In the genomic region with DNA sequence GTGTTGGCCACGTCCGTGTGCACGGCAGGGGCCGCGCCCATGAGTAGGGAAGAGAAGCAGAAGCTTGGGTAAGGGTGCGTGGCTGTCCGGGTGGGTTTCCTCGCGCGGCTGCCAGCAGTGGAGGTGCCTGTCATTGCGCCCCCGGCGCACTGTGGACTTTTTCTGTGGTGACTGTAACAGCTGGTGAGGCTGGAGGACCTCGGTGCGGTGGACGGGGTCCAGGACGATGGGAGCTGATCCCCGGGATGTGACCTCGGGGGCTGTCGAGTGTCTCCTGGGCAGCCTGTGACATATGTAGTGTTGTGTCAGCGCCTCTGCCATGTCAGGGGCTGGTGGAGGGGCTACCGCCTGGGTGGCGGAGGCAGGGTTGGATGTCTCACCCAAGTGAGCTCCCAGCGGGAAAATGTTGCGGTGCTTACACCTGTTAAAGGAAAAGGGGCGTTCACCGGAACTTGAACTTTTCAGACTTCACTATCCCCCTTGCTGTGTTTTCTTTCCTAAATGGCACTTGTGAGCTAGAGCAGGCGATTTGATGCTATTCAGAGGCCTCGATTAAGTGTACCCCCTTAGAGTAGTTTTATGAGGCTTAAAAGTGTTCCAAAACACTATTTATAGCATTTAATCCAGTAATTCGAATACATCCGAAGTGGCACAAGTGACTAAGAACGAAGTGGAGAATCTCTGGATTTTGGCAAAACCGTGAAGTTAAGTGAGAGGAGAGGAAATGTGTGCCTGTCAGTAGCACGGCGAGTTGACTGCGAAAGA, we compare ENCODE assay signal across 8 mouse cellular contexts. TPM values are rescaled to one million over a fixed set of nuclear protein-coding genes. Genes with fewer than 3 reads are reported as not detected.
A peak's percentile ranks its signal among the peaks of the same experiment; 100 is the strongest.
DNase-seq lines count a peak whose midpoint lies in the region; ATAC-seq and TF ChIP-seq lines count a peak whose summit lies in the region.

No protein-coding gene starts in this region.

- intact Hi-C loops in heart, postnatal 14 days (cut with DNase I), result no loop called here

- H3K9ac ChIP-seq in heart, embryonic 12.5 days, result peak overlapping the region; percentile 89
- peak overlapping the region; percentile 89 for H3K9ac ChIP-seq in heart, embryonic 16.5 days (ENCODE audit: low read length)
- peak overlapping the region; percentile 96 for H3K9ac ChIP-seq in liver, embryonic 16.5 days (ENCODE audit: low read depth, low read length)

- H3K27me3 ChIP-seq in heart, embryonic 12.5 days (replicated peaks), result no peaks in the 10 kb centered on the region
- H3K27me3 ChIP-seq in E14TG2a.4 (ENCODE audit: insufficient read depth, low read length), result no peaks in the 10 kb centered on the region
- H3K27me3 ChIP-seq in heart, embryonic 16.5 days (ENCODE audit: control insufficient read depth, insufficient read depth, low read length), result no peaks in the 10 kb centered on the region
- H3K27me3 ChIP-seq in liver, embryonic 16.5 days (ENCODE audit: control insufficient read depth, insufficient read depth, low read depth, low read length), result no peaks in the 10 kb centered on the region

- WGBS in heart, embryonic 12.5 days, result 4% methylated on average over 36 of the region's 36 CpGs
- 3% methylated on average over 36 of the region's 36 CpGs for WGBS in heart, embryonic 16.5 days
- 2% methylated on average over 36 of the region's 36 CpGs for WGBS in liver, embryonic 16.5 days (ENCODE audit: insufficient replicate concordance)

- TF ChIP-seq CTCF in E14TG2a.4 (conservative IDR thresholded peaks at IDR 0.05; ENCODE audit: low read length), result no peak

- H3K36me3 ChIP-seq in heart, embryonic 12.5 days, result peaks cover 7% of the 10 kb centered on the region; the same call in 1 of the 2 replicates
- peaks cover 9% of the 10 kb centered on the region for H3K36me3 ChIP-seq in E14TG2a.4 (ENCODE audit: insufficient read depth, low read length)
- peaks cover 3% of the 10 kb centered on the region; the same call in 1 of the 2 replicates for H3K36me3 ChIP-seq in heart, embryonic 16.5 days (ENCODE audit: control insufficient read depth, insufficient read depth)
- H3K36me3 ChIP-seq in liver, embryonic 16.5 days (ENCODE audit: control insufficient read depth, insufficient read depth), result no peaks in the 10 kb centered on the region; the same call in 1 of the 2 replicates

- peak overlapping the region; percentile 88 for H3K4me2 ChIP-seq in heart, embryonic 12.5 days
- H3K4me2 ChIP-seq in heart, embryonic 16.5 days (ENCODE audit: low read depth, low read length), result peak overlapping the region; percentile 89
- H3K4me2 ChIP-seq in liver, embryonic 16.5 days (ENCODE audit: low read depth, low read length), result peak overlapping the region; percentile 97

- peaks cover 9% of the 10 kb centered on the region for H3K4me1 ChIP-seq in heart, embryonic 12.5 days (replicated peaks)
- peaks cover 27% of the 10 kb centered on the region for H3K4me1 ChIP-seq in E14TG2a.4 (replicated peaks; ENCODE audit: low read depth, low read length)
- H3K4me1 ChIP-seq in heart, embryonic 16.5 days (ENCODE audit: control insufficient read depth, insufficient read depth, low read length), result peaks cover 17% of the 10 kb centered on the region
- H3K4me1 ChIP-seq in liver, embryonic 16.5 days (ENCODE audit: control insufficient read depth, low read depth, low read length), result peaks cover 28% of the 10 kb centered on the region

- peak; percentile 24 for ATAC-seq in heart, embryonic 12.5 days (ENCODE audit: insufficient number of reproducible peaks, low FRiP score)
- ATAC-seq in heart, embryonic 16.5 days (replicated peaks; ENCODE audit: extremely low read depth, insufficient read depth, low FRiP score), result no peak
- no peak for ATAC-seq in liver, embryonic 16.5 days (ENCODE audit: low read depth)

- H3K4me3 ChIP-seq in heart, embryonic 12.5 days, result peak overlapping the region; percentile 89
- peak overlapping the region; percentile 98 for H3K4me3 ChIP-seq in E14TG2a.4 (replicated peaks; ENCODE audit: low read length)
- H3K4me3 ChIP-seq in heart, embryonic 16.5 days (ENCODE audit: low read length), result peak overlapping the region; percentile 84
- H3K4me3 ChIP-seq in liver, embryonic 16.5 days (ENCODE audit: low read depth, low read length), result peak overlapping the region; percentile 98

- H3K27ac ChIP-seq in heart, embryonic 12.5 days (ENCODE audit: poor library complexity, severe bottlenecking), result peak overlapping the region; percentile 65
- peak overlapping the region; percentile 87 for H3K27ac ChIP-seq in heart, embryonic 16.5 days (ENCODE audit: low read length)
- peak overlapping the region; percentile 88 for H3K27ac ChIP-seq in liver, embryonic 16.5 days (ENCODE audit: low read length)

- DNase-seq in heart, postnatal 14 days, result no peak
- DNase-seq in brain, embryonic 18.5 days (ENCODE audit: low read depth, low spot score), result peak; percentile 0
- no peak for DNase-seq in urinary bladder, postnatal 14 days (ENCODE audit: low spot score)
- DNase-seq in urinary bladder, adult 18-20 months (ENCODE audit: low spot score in 2 of 2), result no peak

- no peaks in the 10 kb centered on the region for H3K9me3 ChIP-seq in heart, embryonic 12.5 days (replicated peaks)
- no peaks in the 10 kb centered on the region for H3K9me3 ChIP-seq in E14TG2a.4 (ENCODE audit: low read length)
- H3K9me3 ChIP-seq in heart, embryonic 16.5 days (replicated peaks; ENCODE audit: control insufficient read depth, low read length), result no peaks in the 10 kb centered on the region
- no peaks in the 10 kb centered on the region for H3K9me3 ChIP-seq in liver, embryonic 16.5 days (replicated peaks; ENCODE audit: control insufficient read depth, low read length)

RNA-seq across cellular contexts. Expression of gene Edem3, which starts 0.7 kb away (rescaled TPM):
- 25.0 and 25.8 TPM in 2 replicates for polyA plus RNA-seq in heart, embryonic 12.5 days (2016; fragmentation: Nextera tagmentation; extraction: Ambion mirVana)
- total RNA-seq in heart, postnatal 14 days (2021), result 10 to 100 TPM; 23.4 to 24.9 TPM
- 9.8 and 11.6 TPM in 2 replicates for polyA plus RNA-seq in heart, embryonic 16.5 days (2015; fragmentation: Nextera tagmentation; extraction: Ambion mirVana)
- polyA plus RNA-seq in liver, embryonic 16.5 days (2015; fragmentation: Nextera tagmentation; extraction: Ambion mirVana), result 5.7 and 6.0 TPM in 2 replicates
